Mouse (Mus musculus): ENCODE results near the gene Kcnd1. TPM values are rescaled to one million over a fixed set of nuclear protein-coding genes. Genes with fewer than 3 reads are reported as not detected.

Gene Kcnd1
- polyA plus RNA-seq, 1 experiment, result 0.03 TPM

GRCm38 (mm10) chrX:7867141-7867540, 45.1 kb downstream of the Kcnd1 start:
- no peak for TF ChIP-seq GATA1 (IDR thresholded peaks at IDR 0.05; ENCODE audit: low read length)
- no peak for TF ChIP-seq TAL1 (IDR thresholded peaks at IDR 0.05; ENCODE audit: low read length)
- Histone ChIP-seq H3K27me3 (ENCODE audit: control insufficient read depth) (no peaks in the 10 kb centered on the region), H3K4me1 (ENCODE audit: control insufficient read depth) (peaks cover 6% of the 10 kb centered on the region), H3K4me3 (replicated peaks) (no peak overlapping the region), H3K36me3 (ENCODE audit: control insufficient read depth) (peaks cover 90% of the 10 kb centered on the region), H3K9me3 (ENCODE audit: control insufficient read depth, low read length) (no peaks in the 10 kb centered on the region)

DNA sequence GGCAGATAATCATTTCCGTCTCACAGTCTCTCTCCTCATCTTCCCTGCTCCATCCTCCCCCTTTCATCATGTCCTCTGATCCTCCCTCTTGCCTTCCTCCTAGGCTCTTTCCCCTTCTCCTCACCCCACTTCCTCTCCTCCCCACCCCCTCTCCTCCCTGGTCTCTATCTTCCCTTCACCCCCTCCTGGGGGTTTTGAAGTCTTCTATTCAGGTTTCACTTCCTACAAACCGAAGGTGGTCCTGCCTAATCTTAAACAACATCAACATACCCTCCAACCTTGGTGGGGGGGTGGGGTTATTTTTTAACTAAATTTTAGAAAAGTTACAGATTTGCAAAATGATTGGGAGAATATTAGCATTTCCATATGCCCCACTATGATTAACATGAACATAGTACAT, 46.4 kb downstream of the Kcnd1 start:
- H3K4me3 ChIP-seq (replicated peaks), result no peak overlapping the region
- peaks cover 92% of the 10 kb centered on the region for H3K36me3 ChIP-seq (ENCODE audit: control insufficient read depth)
- no peaks in the 10 kb centered on the region for H3K9me3 ChIP-seq (ENCODE audit: control insufficient read depth, low read length)
- H3K27me3 ChIP-seq (ENCODE audit: control insufficient read depth), result no peaks in the 10 kb centered on the region
- peaks cover 4% of the 10 kb centered on the region for H3K4me1 ChIP-seq (ENCODE audit: control insufficient read depth)
- TF ChIP-seq GATA1 (IDR thresholded peaks at IDR 0.05; ENCODE audit: low read length), result no peak
- no peak for TF ChIP-seq TAL1 (IDR thresholded peaks at IDR 0.05; ENCODE audit: low read length)

- no peak for TF ChIP-seq TAL1 (IDR thresholded peaks at IDR 0.05; ENCODE audit: low read length)
- TF ChIP-seq GATA1 (IDR thresholded peaks at IDR 0.05; ENCODE audit: low read length), result no peak
- Histone ChIP-seq H3K4me1 (ENCODE audit: control insufficient read depth) (peaks cover 4% of the 10 kb centered on the region), H3K36me3 (ENCODE audit: control insufficient read depth) (peaks cover 99% of the 10 kb centered on the region)
These were observed 47.7 kb downstream of the Kcnd1 start for GRCm38 (mm10) chrX:7869826-7870225.

GRCm38 (mm10) chrX:7878007-7878419, 55.9 kb downstream of the Kcnd1 start, which contains the start of gene Pim2:
Gene Pim2, plus strand, starts transcription at chrX:7878262.
- peaks cover 5% of the 10 kb centered on the region for H3K9me3 ChIP-seq (ENCODE audit: control insufficient read depth, low read length)
- H3K4me1 ChIP-seq (ENCODE audit: control insufficient read depth), result peaks cover 28% of the 10 kb centered on the region
- peaks cover 40% of the 10 kb centered on the region for H3K36me3 ChIP-seq (ENCODE audit: control insufficient read depth)
- TF ChIP-seq GATA1 (IDR thresholded peaks at IDR 0.05; ENCODE audit: low read length) (no peak), TAL1 (IDR thresholded peaks at IDR 0.05; ENCODE audit: low read length) (no peak)
- peak within 1 kb of the TSS; percentile 61 for H3K4me3 ChIP-seq (replicated peaks)
- H3K27me3 ChIP-seq (ENCODE audit: control insufficient read depth), result peaks cover 14% of the 10 kb centered on the region

More at GRCm38 (mm10) chrX:7869826-7870225, 47.7 kb downstream of the Kcnd1 start:
- Histone ChIP-seq H3K4me3 (replicated peaks) (no peak overlapping the region), H3K9me3 (ENCODE audit: control insufficient read depth, low read length) (no peaks in the 10 kb centered on the region), H3K27me3 (ENCODE audit: control insufficient read depth) (no peaks in the 10 kb centered on the region)

GRCm38 (mm10) chrX:7878495-7878894, 56.4 kb downstream of the Kcnd1 start:
- Histone ChIP-seq H3K27me3 (ENCODE audit: control insufficient read depth) (peaks cover 14% of the 10 kb centered on the region), H3K4me1 (ENCODE audit: control insufficient read depth) (peaks cover 29% of the 10 kb centered on the region), H3K36me3 (ENCODE audit: control insufficient read depth) (peaks cover 35% of the 10 kb centered on the region), H3K4me3 (replicated peaks) (peak overlapping the region; percentile 61), H3K9me3 (ENCODE audit: control insufficient read depth, low read length) (peaks cover 5% of the 10 kb centered on the region)
- TF ChIP-seq TAL1 (IDR thresholded peaks at IDR 0.05; ENCODE audit: low read length) (no peak), GATA1 (IDR thresholded peaks at IDR 0.05; ENCODE audit: low read length) (no peak)

- peaks cover 5% of the 10 kb centered on the region for H3K9me3 ChIP-seq (ENCODE audit: control insufficient read depth, low read length)
- TF ChIP-seq GATA1 (IDR thresholded peaks at IDR 0.05; ENCODE audit: low read length) (no peak), TAL1 (IDR thresholded peaks at IDR 0.05; ENCODE audit: low read length) (no peak)
- H3K4me1 ChIP-seq (ENCODE audit: control insufficient read depth), result peaks cover 39% of the 10 kb centered on the region
- no peak overlapping the region for H3K4me3 ChIP-seq (replicated peaks)
- H3K36me3 ChIP-seq (ENCODE audit: control insufficient read depth), result peaks cover 22% of the 10 kb centered on the region
- H3K27me3 ChIP-seq (ENCODE audit: control insufficient read depth), result peaks cover 14% of the 10 kb centered on the region
These were observed 57.7 kb downstream of the Kcnd1 start for GRCm38 (mm10) chrX:7879819-7880218.

DNA sequence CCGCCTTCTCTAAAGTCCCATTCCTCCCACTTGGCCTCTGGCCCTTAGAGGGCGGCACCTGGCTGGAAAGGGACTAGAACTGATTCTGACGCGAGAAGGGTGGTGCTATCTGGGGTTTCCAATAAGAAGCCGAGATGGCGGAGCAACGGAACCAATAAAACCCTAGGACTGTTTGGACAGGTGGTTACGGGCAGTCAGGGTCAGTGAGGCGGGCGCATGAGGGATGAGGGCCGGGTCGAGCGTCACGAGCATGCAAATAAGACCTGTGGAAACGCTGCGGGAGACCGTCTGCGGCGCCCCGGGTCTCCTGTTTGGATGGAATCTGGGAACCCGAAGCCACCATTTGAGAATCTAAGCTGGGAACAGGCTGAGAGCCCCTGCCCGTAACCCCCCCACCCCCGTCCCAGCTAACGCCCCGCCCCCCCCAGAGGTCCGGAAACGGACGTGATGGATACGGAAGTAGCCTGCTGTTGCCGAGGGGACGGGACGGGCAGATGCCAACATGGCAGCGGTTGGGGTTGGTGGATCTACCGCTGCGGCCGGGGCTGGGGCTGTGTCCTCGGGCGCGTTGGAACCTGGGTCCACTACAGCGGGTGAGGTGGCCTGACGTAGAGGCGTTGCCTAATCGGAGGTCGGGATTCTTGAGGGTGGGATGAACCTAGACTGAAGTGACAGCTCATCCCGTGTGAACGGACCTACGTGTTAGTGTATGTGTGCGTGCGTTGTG, 61.9 kb downstream of the Kcnd1 start, which contains the start of gene Slc35a2:
Gene Slc35a2, plus strand, starts transcription at position 188 of the 727 bp plus-strand sequence.
- Histone ChIP-seq H3K9me3 (ENCODE audit: control insufficient read depth, low read length) (no peaks in the 10 kb centered on the region), H3K36me3 (ENCODE audit: control insufficient read depth) (peaks cover 13% of the 10 kb centered on the region), H3K4me1 (ENCODE audit: control insufficient read depth) (peaks cover 31% of the 10 kb centered on the region), H3K27me3 (ENCODE audit: control insufficient read depth) (peaks cover 4% of the 10 kb centered on the region; the same call in 1 of the 2 replicates), H3K4me3 (replicated peaks) (peak within 1 kb of the TSS; percentile 75)
- no peak for TF ChIP-seq GATA1 (IDR thresholded peaks at IDR 0.05; ENCODE audit: low read length)
- no peak for TF ChIP-seq TAL1 (IDR thresholded peaks at IDR 0.05; ENCODE audit: low read length)

Other genes with a start within 250 kb of the Kcnd1 start
- gene Foxp3, start 248.6 kb upstream of the Kcnd1 start, polyA plus RNA-seq (2012), result 0.07 TPM in 1 of 2 replicates, not detected in the other
- 0.05 and 0.10 TPM in 2 replicates for gene Ppp1r3f, start 248.0 kb upstream of the Kcnd1 start, polyA plus RNA-seq (2012)
- 2.8 and 3.4 TPM in 2 replicates for gene Ccdc22, start 216.8 kb upstream of the Kcnd1 start, polyA plus RNA-seq (2012)
- 0.01 TPM in 1 of 2 replicates, not detected in the other for gene Cacna1f, start 215.2 kb upstream of the Kcnd1 start, polyA plus RNA-seq (2012)
- gene Syp, start 183.8 kb upstream of the Kcnd1 start, polyA plus RNA-seq (2012), result 0.04 and 0.08 TPM in 2 replicates
- 0.03 TPM in 2 replicates for gene Prickle3, start 165.0 kb upstream of the Kcnd1 start, polyA plus RNA-seq (2012)
- 0.28 and 1.5 TPM in 2 replicates for gene Plp2, start 150.9 kb upstream of the Kcnd1 start, polyA plus RNA-seq (2012)
- gene Magix, start 141.0 kb upstream of the Kcnd1 start, polyA plus RNA-seq (2012), result not detected in 2 replicates
- gene Gpkow, start 125.2 kb upstream of the Kcnd1 start, polyA plus RNA-seq (2012), result 0.19 and 0.22 TPM in 2 replicates
- gene Wdr45, start 108.0 kb upstream of the Kcnd1 start, polyA plus RNA-seq (2012), result 4.2 and 5.1 TPM in 2 replicates
- gene Gm45208, start 100.0 kb upstream of the Kcnd1 start, polyA plus RNA-seq (2012), result 0.46 and 0.51 TPM in 2 replicates
- 0.30 and 0.59 TPM in 2 replicates for gene Praf2, start 93.8 kb upstream of the Kcnd1 start, polyA plus RNA-seq (2012)
- gene Ccdc120, start 71.4 kb upstream of the Kcnd1 start, polyA plus RNA-seq (2012), result 0.02 and 0.11 TPM in 2 replicates
- 1.7 and 1.8 TPM in 2 replicates for gene Tfe3, start 59.7 kb upstream of the Kcnd1 start, polyA plus RNA-seq (2012)
- 3.5 and 4.8 TPM in 2 replicates for gene Gripap1, start 32.5 kb upstream of the Kcnd1 start, polyA plus RNA-seq (2012)
- 36.0 and 44.0 TPM in 2 replicates for gene Otud5, start 19.1 kb downstream of the Kcnd1 start, polyA plus RNA-seq (2012)
- gene Pim2, start 56.0 kb downstream of the Kcnd1 start, polyA plus RNA-seq (2012), result 0.60 and 0.94 TPM in 2 replicates
- gene Slc35a2, start 61.7 kb downstream of the Kcnd1 start, polyA plus RNA-seq (2012), result 4.4 and 4.8 TPM in 2 replicates
- gene Pqbp1, start 77.0 kb downstream of the Kcnd1 start, polyA plus RNA-seq (2012), result 14.0 and 16.6 TPM in 2 replicates
- 22.8 and 32.9 TPM in 2 replicates for gene Timm17b, start 77.1 kb downstream of the Kcnd1 start, polyA plus RNA-seq (2012)
- gene Gm10491, start 85.5 kb downstream of the Kcnd1 start, polyA plus RNA-seq (2012), result not detected in 2 replicates
- not detected in 2 replicates for gene Gm10490, start 87.3 kb downstream of the Kcnd1 start, polyA plus RNA-seq (2012)
- 0.02 TPM in 1 of 2 replicates, not detected in the other for gene Pcsk1n, start 97.5 kb downstream of the Kcnd1 start, polyA plus RNA-seq (2012)
- 0.06 TPM in 1 of 2 replicates, not detected in the other for gene Eras, start 106.3 kb downstream of the Kcnd1 start, polyA plus RNA-seq (2012)
- gene Hdac6, start 125.6 kb downstream of the Kcnd1 start, polyA plus RNA-seq (2012), result 0.57 and 0.97 TPM in 2 replicates
- 36.7 and 43.1 TPM in 2 replicates for gene Gata1, start 155.8 kb downstream of the Kcnd1 start, polyA plus RNA-seq (2012)
- gene Glod5, start 196.2 kb downstream of the Kcnd1 start, polyA plus RNA-seq (2012), result not detected in 2 replicates

All from erythroblast, embryonic 14.5 days (primary cell).